ENCODE assay signal across 12 mouse cellular contexts in genomic region chr1:92774006-92774405, GRCm38 (mm10). TPM values are rescaled to one million over a fixed set of nuclear protein-coding genes. Genes with fewer than 3 reads are reported as not detected.
DNase-seq lines count a peak whose midpoint lies in the region; ATAC-seq and TF ChIP-seq lines count a peak whose summit lies in the region.
"Had no signal": no experiment of that assay in that cellular context is flagged by ENCODE, and none has a peak within 500 bp of the region (broad histone marks: within the 10 kb centered on the region; RNA-seq: fewer than 3 reads in every experiment).

No protein-coding gene starts in this region.

- no peak for DNase-seq in heart, postnatal 25 days (ENCODE audit: low spot score)
- no peak for DNase-seq in CH12.LX (ENCODE audit: extremely low read depth)
- no peak for DNase-seq in kidney, postnatal 4 days
- DNase-seq: cerebellum, adult 18-20 months; kidney, adult 8-10 months; thymus, postnatal 4 days had no signal

- ATAC-seq in heart, embryonic 15.5 days (replicated peaks; ENCODE audit: insufficient number of reproducible peaks, insufficient read depth, low FRiP score, low read depth), result no peak
- no peak for ATAC-seq in embryonic facial prominence, embryonic 13.5 days (ENCODE audit: insufficient number of reproducible peaks, insufficient read depth, low FRiP score, low TSS enrichment, low read depth)
- no peak for ATAC-seq in liver, embryonic 16.5 days (ENCODE audit: low read depth)
- no peak for ATAC-seq in neural tube, embryonic 15.5 days (ENCODE audit: low FRiP score)

- peak overlapping the region; percentile 57; the same call in 1 of the 2 replicates for H3K4me2 ChIP-seq in heart, embryonic 15.5 days
- H3K4me2 ChIP-seq in CH12.LX (ENCODE audit: insufficient read depth, low read depth, poor library complexity, severe bottlenecking), result peak overlapping the region; percentile 54; the same call in 1 of the 2 replicates
- peak overlapping the region; percentile 55 for H3K4me2 ChIP-seq in embryonic facial prominence, embryonic 13.5 days
- 0 out of 2 replicates have a peak overlapping the region, but pooled peaks have one; percentile 47 for H3K4me2 ChIP-seq in liver, embryonic 16.5 days (ENCODE audit: low read depth, low read length)
- H3K4me2 ChIP-seq in neural tube, embryonic 15.5 days, result no peak overlapping the region

- 0 out of 2 replicates have a peak overlapping the region, but pooled peaks have one; percentile 32 for H3K4me3 ChIP-seq in heart, embryonic 15.5 days
- H3K4me3 ChIP-seq in CH12.LX (replicated peaks in 1 of 3; ENCODE audit: low read depth in 2 of 3, low read length in 2 of 3, poor library complexity in 1 of 3), result no peak overlapping the region
- H3K4me3 ChIP-seq in embryonic facial prominence, embryonic 13.5 days, result no peak overlapping the region
- H3K4me3 ChIP-seq in liver, embryonic 16.5 days (ENCODE audit: low read depth, low read length), result no peak overlapping the region
- H3K4me3 ChIP-seq in neural tube, embryonic 15.5 days (replicated peaks), result no peak overlapping the region
- H3K4me3 ChIP-seq: lung, embryonic 15.5 days had no signal

- in situ Hi-C loops in CH12.LX (cut with MboI; ENCODE audit: low pct_ligation_motif_present, low pct_unique_long_range_greater_than_20kb, low sequenced_read_pairs), result no loop called here

- 69% methylated on average over 3 of the region's 3 CpGs for WGBS in heart, embryonic 15.5 days
- 17% methylated on average over 3 of the region's 3 CpGs for WGBS in embryonic facial prominence, embryonic 13.5 days
- WGBS in liver, embryonic 16.5 days (ENCODE audit: insufficient replicate concordance), result 32% methylated on average over 3 of the region's 3 CpGs
- whole genome bisulfite sequencing in neural tube, embryonic 15.5 days, result 70% methylated on average over 3 of the region's 3 CpGs

- H3K27me3 ChIP-seq in heart, embryonic 15.5 days, result peaks cover 14% of the 10 kb centered on the region
- peaks cover 48% of the 10 kb centered on the region for H3K27me3 ChIP-seq in CH12.LX (replicated peaks)
- peaks cover 36% of the 10 kb centered on the region for H3K27me3 ChIP-seq in embryonic facial prominence, embryonic 13.5 days
- H3K27me3 ChIP-seq in liver, embryonic 16.5 days (ENCODE audit: control insufficient read depth, insufficient read depth, low read depth, low read length), result no peaks in the 10 kb centered on the region
- no peaks in the 10 kb centered on the region for H3K27me3 ChIP-seq in neural tube, embryonic 15.5 days (replicated peaks)

- dilution Hi-C loops in CH12.LX (cut with MboI; ENCODE audit: extremely low pct_ligation_motif_present, extremely low pct_unique_long_range_greater_than_20kb, low sequenced_read_pairs), result no loop called here

- no peak for TF ChIP-seq POLR2A in CH12.LX (IDR thresholded peaks at IDR 0.05; ENCODE audit: low read depth, low read length)

- peaks cover 34% of the 10 kb centered on the region for H3K4me1 ChIP-seq in heart, embryonic 15.5 days (replicated peaks)
- H3K4me1 ChIP-seq in CH12.LX (ENCODE audit: control insufficient read depth in 1 of 2, insufficient read depth in 2 of 2), result peaks cover 10 to 14% of the 10 kb centered on the region in 2 experiments
- peaks cover 61% of the 10 kb centered on the region for H3K4me1 ChIP-seq in embryonic facial prominence, embryonic 13.5 days
- H3K4me1 ChIP-seq in liver, embryonic 16.5 days (ENCODE audit: control insufficient read depth, low read depth, low read length), result no peaks in the 10 kb centered on the region
- peaks cover 14% of the 10 kb centered on the region for H3K4me1 ChIP-seq in neural tube, embryonic 15.5 days

- TF ChIP-seq RAD21 in CH12.LX (IDR thresholded peaks at IDR 0.05; ENCODE audit: low read depth, low read length), result no peak

- H3K9me3 ChIP-seq in heart, embryonic 15.5 days (replicated peaks), result no peaks in the 10 kb centered on the region
- H3K9me3 ChIP-seq in CH12.LX (replicated peaks; ENCODE audit: low read length), result no peaks in the 10 kb centered on the region
- no peaks in the 10 kb centered on the region for H3K9me3 ChIP-seq in embryonic facial prominence, embryonic 13.5 days
- no peaks in the 10 kb centered on the region for H3K9me3 ChIP-seq in liver, embryonic 16.5 days (replicated peaks; ENCODE audit: control insufficient read depth, low read length)
- no peaks in the 10 kb centered on the region for H3K9me3 ChIP-seq in neural tube, embryonic 15.5 days (replicated peaks)
- H3K9me3 ChIP-seq: lung, embryonic 15.5 days; megakaryocyte, embryonic 14.5 days had no signal

- no peak for TF ChIP-seq EP300 in CH12.LX (IDR thresholded peaks at IDR 0.05; ENCODE audit: low read length)

- intact Hi-C loops in heart, postnatal 25 days (cut with DNase I), result loop anchor here (5.0 kb wide), 2 partner anchors 47 to 77 kb away; no protein-coding TSS in a partner anchor

- no peaks in the 10 kb centered on the region for H3K36me3 ChIP-seq in heart, embryonic 15.5 days
- no peaks in the 10 kb centered on the region for H3K36me3 ChIP-seq in CH12.LX (replicated peaks in 1 of 2; ENCODE audit: control insufficient read depth in 1 of 2, insufficient read depth in 1 of 2, low read length in 1 of 2)
- H3K36me3 ChIP-seq in embryonic facial prominence, embryonic 13.5 days, result no peaks in the 10 kb centered on the region
- H3K36me3 ChIP-seq in liver, embryonic 16.5 days (ENCODE audit: control insufficient read depth, insufficient read depth), result no peaks in the 10 kb centered on the region
- H3K36me3 ChIP-seq in neural tube, embryonic 15.5 days, result no peaks in the 10 kb centered on the region
- H3K36me3 ChIP-seq: lung, embryonic 15.5 days had no signal

- H3K27ac ChIP-seq in heart, embryonic 15.5 days, result no peak overlapping the region
- H3K27ac ChIP-seq in CH12.LX (ENCODE audit: insufficient read depth, low read depth), result no peak overlapping the region
- H3K27ac ChIP-seq in embryonic facial prominence, embryonic 13.5 days, result peak overlapping the region; percentile 62; the same call in 1 of the 2 replicates
- H3K27ac ChIP-seq in liver, embryonic 16.5 days (ENCODE audit: low read length), result no peak overlapping the region
- H3K27ac ChIP-seq in neural tube, embryonic 15.5 days (replicated peaks), result no peak overlapping the region
- H3K27ac ChIP-seq: lung, embryonic 15.5 days had no signal

- H3K9ac ChIP-seq in heart, embryonic 15.5 days, result no peak overlapping the region
- no peak overlapping the region for H3K9ac ChIP-seq in CH12.LX (ENCODE audit: insufficient read depth, low read depth)
- 0 out of 2 replicates have a peak overlapping the region, but pooled peaks have one; percentile 46 for H3K9ac ChIP-seq in embryonic facial prominence, embryonic 13.5 days
- no peak overlapping the region for H3K9ac ChIP-seq in liver, embryonic 16.5 days (ENCODE audit: low read depth, low read length)
- no peak overlapping the region for H3K9ac ChIP-seq in neural tube, embryonic 15.5 days (replicated peaks)
- H3K9ac ChIP-seq: lung, embryonic 15.5 days had no signal

- no peak for TF ChIP-seq CTCF in CH12.LX (conservative IDR thresholded peaks at IDR 0.05 in 1 of 2, IDR thresholded peaks at IDR 0.05 in 1 of 2; ENCODE audit: low read depth in 2 of 2, low read length in 2 of 2)

- no peaks in the 10 kb centered on the region for H3K79me2 ChIP-seq in CH12.LX (replicated peaks; ENCODE audit: control insufficient read depth, extremely low read depth, insufficient read depth, poor library complexity, severe bottlenecking)

TF ChIP-seq in CH12.LX, 34 proteins besides CTCF, POLR2A, EP300 and RAD21:
- no peak for TF ChIP-seq ZKSCAN1 (IDR thresholded peaks at IDR 0.05; ENCODE audit: borderline replicate concordance, low read depth, low read length)
- TF ChIP-seq ZMIZ1 (IDR thresholded peaks at IDR 0.05; ENCODE audit: low read depth, low read length), result no peak
- TF ChIP-seq ETS1 (conservative IDR thresholded peaks at IDR 0.05; ENCODE audit: low read depth, low read length), result no peak

RNA-seq across cellular contexts. Expression of gene Gpc1, which starts 57.4 kb away (rescaled TPM):
- 61.3 and 71.4 TPM in 2 replicates for polyA plus RNA-seq in heart, embryonic 15.5 days (2015; fragmentation: Nextera tagmentation; extraction: Ambion mirVana)
- 100 to 1,000 TPM; 366 to 368 TPM for total RNA-seq in heart, postnatal 25 days (2021)
- total RNA-seq in CH12.LX (2012; rRNA removed) (0.55 and 0.59 TPM in 2 replicates), CH12.LX (2014; rRNA removed) (0.05 TPM in 1 of 2 replicates, not detected in the other)
- 0.11 TPM in 1 of 2 replicates, not detected in the other for polyA plus RNA-seq in CH12.LX (2012; ENCODE audit: insufficient read length, low read depth)
- polyA plus RNA-seq in embryonic facial prominence, embryonic 13.5 days (2015; fragmentation: Nextera tagmentation; extraction: Ambion mirVana), result 58.5 and 66.1 TPM in 2 replicates
- 3.2 and 4.1 TPM in 2 replicates for polyA plus RNA-seq in liver, embryonic 16.5 days (2015; fragmentation: Nextera tagmentation; extraction: Ambion mirVana)
- 63.1 and 64.6 TPM in 2 replicates for polyA plus RNA-seq in neural tube, embryonic 15.5 days (2015; fragmentation: Nextera tagmentation; extraction: Ambion mirVana)

Comparison
In these comparisons a context has a peak if more than half of its experiments do, and no peak if none do; other contexts are left out.
1. RNA of gene Gpc1, which starts 57.4 kb away (polyA plus RNA-seq): 58.5 to 66.1 TPM in embryonic facial prominence, embryonic 13.5 days, 63.1 to 64.6 TPM in neural tube, embryonic 15.5 days and 61.3 to 71.4 TPM in heart, embryonic 15.5 days; 3.2 to 4.1 TPM in liver, embryonic 16.5 days and 0.11 TPM in CH12.LX; every median in the first group is over 10 times any median in the second.